Mouse (Mus musculus) thymus, adult 2 months (tissue): ENCODE results near the gene Zfp428.

Source experiments
- CTCF ChIP-seq: fragments of 200-500 bp; IDR thresholded peaks from 2 replicates; pipeline ENCODE4 v1.5.1; 2012; ENCODE audit warnings: mild to moderate bottlenecking, control low read depth, low read length, moderate library complexity, borderline replicate concordance; ENCODE audit not compliant: control insufficient read depth, poor library complexity, insufficient read depth; ENCODE audit errors: extremely low read depth
- POLR2A ChIP-seq: fragments of 200-500 bp; IDR thresholded peaks from 2 replicates; pipeline ENCODE4 v1.6.1; 2012; ENCODE audit warnings: mild to moderate bottlenecking, low read length, control low read depth, moderate library complexity; ENCODE audit not compliant: control insufficient read depth, poor library complexity, insufficient read depth; ENCODE audit errors: extremely low read depth

- TF ChIP-seq CTCF (no peak), POLR2A (no peak)
Measured at GRCm38 (mm10) chr7:24461376-24462051, 45.3 kb upstream of the Zfp428 start.
